Mouse (Mus musculus): ENCODE data around the gene Apol11a.
"Not testable (repeated sequence)": the region's sequence is repeated elsewhere in the genome, so short reads cannot be mapped to it uniquely, and the experiment has no call there.

The Apol11a gene

DNA sequence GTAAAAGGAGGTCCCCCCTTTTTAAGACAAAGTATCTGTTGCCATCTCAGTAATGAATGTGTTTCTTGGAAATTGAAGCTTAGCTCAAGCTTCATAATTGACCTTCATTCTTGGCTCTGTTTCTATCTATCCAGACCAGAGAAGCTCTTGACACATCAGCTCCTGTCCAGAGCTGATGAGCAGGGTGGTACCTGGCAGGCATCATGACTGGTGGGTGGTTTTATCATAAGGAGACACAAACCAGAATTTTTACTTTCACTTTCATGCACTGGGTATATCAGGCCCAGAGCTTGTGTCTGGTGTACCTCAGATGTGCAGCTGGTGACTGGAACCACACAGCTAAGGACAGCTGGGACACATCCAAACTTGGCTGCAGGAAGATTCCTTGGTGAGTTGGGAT lies at the start of gene Apol11a:
Apol11a (plus strand) TSS at position 306 of the 400 bp plus-strand sequence.
- not testable (repeated sequence) for DNase-seq (ENCODE audit: low read depth)

DNA sequence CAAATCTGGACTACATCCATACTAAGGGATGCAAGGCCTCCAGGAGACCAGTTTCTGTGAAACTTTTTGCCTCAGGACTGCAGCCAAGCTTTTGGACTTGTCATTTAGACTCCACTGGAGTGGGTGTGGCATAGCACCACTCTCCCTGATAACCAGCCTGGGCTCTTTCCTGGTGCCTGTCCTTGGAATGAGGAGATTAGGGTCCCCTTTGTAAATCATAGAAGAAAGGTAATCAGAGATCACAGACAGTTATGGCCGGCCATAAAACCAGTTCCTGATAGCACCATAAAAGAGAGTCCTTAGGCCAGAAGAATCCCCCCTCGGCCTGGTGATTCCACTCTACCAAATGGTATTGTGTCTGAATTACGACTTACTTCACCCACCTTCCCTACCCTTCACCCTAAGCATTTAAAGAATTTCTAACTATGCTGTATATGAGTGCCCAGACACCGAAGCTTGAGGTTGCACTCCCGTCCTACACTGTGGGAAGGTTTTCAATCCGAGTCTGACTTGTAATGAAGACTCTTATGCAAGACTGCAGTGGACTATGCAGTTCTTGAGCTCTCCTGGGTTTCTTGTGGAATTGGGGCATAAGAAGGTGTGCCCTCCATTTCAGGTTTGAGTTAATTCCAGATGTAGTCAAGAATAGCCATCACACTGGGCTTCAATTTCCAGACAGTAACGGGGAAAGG lies 33.2 kb upstream of the Apol11a start:
- DNase-seq (ENCODE audit: low read depth): not testable (repeated sequence)

DNA sequence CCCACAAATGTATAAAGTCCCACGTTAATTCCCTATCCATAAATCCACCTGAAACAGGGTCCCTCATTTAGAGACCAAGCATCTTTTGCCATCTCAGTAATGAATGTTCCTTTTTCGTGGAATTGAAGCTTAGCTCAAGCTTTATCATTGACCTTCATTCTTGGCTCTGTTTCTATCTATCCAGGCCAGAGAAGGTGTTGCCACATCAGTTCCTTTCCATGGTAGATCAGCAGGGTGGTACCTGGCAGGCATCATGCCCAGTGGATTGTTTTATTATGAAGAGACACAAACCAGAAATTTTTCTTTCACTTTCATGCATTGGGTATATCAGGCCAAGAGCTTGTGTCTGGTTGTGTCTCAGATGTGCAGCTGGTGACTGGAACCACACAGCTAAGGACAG lies 31.4 kb upstream of the Apol11a start, which contains the start of gene Apol10a:
Apol10a (plus strand) TSS at position 355 of the 400 bp plus-strand sequence.
- DNase-seq (ENCODE audit: low read depth): not testable (repeated sequence)

DNA sequence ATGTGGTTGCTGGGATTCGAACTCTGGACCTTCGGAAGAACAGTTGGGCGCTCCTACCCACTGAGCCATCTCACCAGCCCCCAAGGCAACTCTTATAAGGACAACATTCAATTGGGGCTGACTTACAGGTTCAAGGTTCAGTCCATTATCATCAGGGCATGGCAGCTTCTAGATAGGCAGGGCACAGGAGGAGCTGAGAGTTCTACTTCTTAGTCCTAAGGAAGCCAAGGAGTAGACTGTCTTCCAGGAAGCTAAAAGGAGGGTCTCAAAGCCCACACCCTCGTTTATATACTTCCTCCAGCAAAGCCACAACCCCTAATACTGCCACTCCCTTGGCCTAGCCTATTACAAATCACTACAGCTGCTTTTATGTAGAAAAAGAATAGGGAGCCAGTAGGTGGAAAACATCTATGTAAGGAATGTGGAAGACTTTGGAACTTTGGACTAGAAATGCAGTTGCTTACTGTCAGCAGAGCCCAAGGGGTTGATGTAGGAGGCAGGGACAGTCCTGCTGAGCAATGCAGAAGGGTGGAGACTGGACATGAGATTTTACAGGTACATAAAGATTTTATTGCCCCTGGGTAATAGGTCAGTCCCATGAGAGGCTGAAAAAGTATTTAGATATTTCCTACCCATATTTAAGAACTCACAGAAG lies 25.8 kb upstream of the Apol11a start:
- DNase-seq (ENCODE audit: low read depth): no peak

GRCm38 (mm10) chr15:77493181-77493580 lies 14.9 kb upstream of the Apol11a start:
- DNase-seq (ENCODE audit: low read depth): not testable (repeated sequence)

DNA sequence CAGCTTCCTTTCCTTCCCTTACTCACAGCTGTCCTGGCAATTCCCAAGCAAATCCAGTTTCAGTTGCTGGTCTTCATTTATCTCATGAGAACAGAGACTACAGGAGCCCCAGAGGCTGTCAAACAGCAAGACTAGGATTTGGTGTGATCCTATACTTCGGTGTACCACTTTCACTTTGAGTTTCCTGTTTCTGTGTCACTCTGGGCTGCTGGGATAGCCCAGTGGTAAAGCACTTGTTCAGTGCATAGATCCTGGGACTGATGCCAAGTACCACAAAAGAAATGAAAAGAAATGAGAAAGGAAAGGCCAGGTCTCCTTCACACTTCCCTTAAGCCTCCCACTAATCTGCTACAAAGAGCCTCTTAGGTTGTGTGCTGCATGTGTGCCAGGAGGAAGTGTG lies 13.4 kb upstream of the Apol11a start:
- peak; percentile 3 for DNase-seq (ENCODE audit: low read depth)

- DNase-seq (ENCODE audit: low read depth): not testable (repeated sequence)
Measured at GRCm38 (mm10) chr15:77520596-77520995, 12.5 kb downstream of the Apol11a start.

DNA sequence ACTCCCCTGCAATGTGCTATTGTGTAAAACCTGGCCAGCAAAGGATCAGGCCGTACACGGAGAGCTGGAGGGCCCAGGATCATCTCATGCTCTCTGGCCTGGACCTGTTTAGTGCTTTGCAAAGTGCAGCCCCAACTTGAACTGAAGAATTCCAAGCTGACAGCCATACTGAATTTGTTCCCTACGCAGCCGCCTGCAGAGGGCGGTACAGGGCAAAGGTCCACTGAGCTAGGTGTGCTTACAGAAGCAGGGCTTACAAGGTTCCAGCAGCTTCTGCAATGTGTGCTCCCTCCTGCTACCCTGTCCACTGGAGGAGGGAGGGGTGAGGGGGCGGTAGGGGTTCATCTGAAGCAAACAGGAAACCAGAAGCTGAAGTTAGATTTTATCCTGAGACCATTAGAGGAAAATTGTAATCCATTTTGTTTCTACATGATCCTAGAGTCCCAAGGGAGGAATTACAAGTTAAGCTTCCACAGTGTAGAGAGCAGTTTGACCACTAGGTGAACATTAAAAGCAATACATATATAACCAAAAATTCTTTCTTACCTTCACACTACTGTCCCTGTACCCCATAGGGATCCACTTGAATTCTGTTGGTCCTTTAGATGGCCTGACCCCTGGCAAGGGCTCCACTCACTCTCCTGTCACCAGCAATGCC lies 15.2 kb downstream of the Apol11a start:
- DNase-seq (ENCODE audit: low read depth): peak; percentile 45

- no peak for DNase-seq (ENCODE audit: low read depth)
Measured at GRCm38 (mm10) chr15:77533216-77533615, 25.1 kb downstream of the Apol11a start, which contains the start of gene Apol7c. Apol7c (minus strand) TSS chr15:77533316.

GRCm38 (mm10) chr15:77539221-77539620 lies 31.1 kb downstream of the Apol11a start:
- DNase-seq (ENCODE audit: low read depth): not testable (repeated sequence)

- no peak for DNase-seq (ENCODE audit: low read depth)
Measured at GRCm38 (mm10) chr15:77561792-77562191, 53.7 kb downstream of the Apol11a start, which contains the start of gene 1700025B11Rik. 1700025B11Rik (minus strand) TSS chr15:77561892.

DNA sequence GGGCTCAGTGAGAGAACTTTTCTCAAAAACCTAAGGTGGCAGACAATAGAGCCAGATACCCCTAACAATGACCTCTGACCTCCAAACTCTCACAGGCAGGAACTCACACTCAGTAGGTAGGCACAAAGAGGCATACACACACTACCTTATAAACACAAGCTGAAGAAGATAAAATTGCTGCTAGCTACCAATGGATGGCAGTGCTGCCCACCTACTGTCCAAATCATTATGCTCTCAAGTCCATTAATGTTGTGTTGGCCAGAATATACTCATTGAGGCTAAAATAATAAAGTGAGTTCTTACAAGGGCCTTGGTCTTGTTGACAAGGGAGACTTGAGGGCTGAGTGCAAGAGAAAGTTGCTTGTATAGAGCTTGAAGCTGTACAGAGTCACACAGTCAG lies 55.1 kb downstream of the Apol11a start:
- DNase-seq (ENCODE audit: low read depth): peak; percentile 1

Measured in 416B (cell line).